Mouse (Mus musculus) right cerebral cortex, adult 18-20 months (tissue): Measurements from ENCODE around the gene Bmp2k.

Experiments used
- DNase-seq: peaks from one replicate; pipeline ENCODE4 v3.0.0; 2022; ENCODE audit warnings: mixed read lengths

Gene Bmp2k

GRCm38 (mm10) chr5:97110697-97111096 lies 113.2 kb downstream of the Bmp2k start:
- DNase-seq, result no peak

GRCm38 (mm10) chr5:97111207-97111910 lies 113.9 kb downstream of the Bmp2k start, which contains the start of gene Paqr3:
TSS of gene Paqr3 (minus strand) at chr5:97111596.
- DNase-seq, result peak; percentile 98

DNA sequence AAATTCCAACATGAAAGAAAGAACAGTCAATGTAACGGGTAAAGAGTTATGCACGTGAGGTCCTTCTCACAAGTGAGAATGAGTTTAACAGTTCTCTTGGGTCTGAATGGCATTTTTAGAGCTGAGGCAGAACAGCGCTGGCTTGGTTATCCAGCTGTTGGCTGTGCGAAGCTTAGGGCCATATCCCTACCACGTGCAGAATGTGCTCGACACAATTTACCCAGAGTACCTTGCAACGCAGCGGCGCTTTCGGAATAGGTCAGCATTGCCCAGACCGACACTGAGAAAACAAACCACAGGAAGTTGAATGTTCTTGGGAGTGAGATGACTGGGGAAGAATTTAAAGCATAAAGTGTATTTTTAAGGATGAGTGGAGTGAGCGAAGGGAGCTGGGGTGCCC lies 127.5 kb downstream of the Bmp2k start:
- DNase-seq, result no peak

DNA sequence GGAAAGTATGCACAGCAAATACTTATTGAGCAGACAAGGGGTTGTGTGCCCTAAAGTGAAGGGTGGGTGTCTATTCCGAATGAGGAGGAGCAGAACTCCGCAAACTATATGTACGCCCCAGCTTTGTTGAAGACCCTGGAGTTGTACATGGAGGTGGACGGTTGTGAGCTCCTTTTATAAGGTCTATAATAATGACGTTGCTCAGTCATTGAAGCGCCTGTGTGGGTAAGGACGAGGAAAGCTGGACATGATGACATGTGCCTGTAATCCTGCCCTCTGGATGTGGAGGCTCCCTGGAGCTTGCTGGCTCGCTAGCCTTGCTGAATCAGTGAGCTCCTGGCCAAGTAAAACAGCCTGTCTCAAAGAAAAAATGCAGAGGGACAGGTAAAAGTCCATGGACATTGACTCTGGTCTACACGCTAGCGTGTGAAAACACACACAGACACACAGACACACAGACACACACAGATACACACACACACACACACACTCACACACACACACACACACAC lies 128.0 kb downstream of the Bmp2k start:
- no peak for DNase-seq

DNA sequence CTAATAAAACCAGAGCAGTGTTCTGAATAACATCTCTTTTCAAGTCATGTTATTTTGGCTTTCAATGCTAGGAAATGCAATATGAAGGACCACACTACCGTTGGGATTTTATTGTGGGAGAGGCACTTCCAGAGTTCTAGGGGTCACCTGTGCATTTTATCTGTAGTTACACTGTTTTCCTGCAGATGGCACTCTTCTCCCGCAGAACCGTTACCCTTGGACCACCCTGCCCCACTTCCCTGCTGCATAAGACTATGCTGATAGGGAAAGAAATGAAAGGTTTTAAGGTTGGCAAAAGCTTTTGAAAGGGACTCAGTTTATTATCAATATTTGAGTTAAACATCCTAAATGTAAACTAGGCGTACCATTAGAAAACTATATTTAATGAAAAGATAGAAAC lies 128.5 kb downstream of the Bmp2k start:
- DNase-seq, result peak; percentile 27

DNA sequence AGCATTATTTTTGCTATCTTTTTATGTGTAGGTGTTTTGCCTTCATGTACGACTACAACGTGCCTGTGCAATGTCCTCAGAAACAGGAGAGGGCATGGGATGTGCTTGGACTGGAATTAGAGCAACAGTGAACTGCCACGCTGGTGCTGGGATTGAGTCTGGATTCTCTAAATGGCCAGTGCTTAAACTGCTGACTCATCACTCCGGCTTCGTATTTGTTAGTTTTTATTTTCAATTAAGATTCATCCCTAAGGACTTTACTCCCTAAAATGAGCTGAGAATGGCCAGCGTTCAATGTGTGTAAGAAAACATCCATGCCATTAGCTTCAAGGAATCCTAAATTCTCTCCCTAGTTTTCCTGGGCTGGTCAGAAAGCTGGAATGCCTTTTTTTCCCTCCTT lies 129.8 kb downstream of the Bmp2k start:
- DNase-seq, result no peak

DNA sequence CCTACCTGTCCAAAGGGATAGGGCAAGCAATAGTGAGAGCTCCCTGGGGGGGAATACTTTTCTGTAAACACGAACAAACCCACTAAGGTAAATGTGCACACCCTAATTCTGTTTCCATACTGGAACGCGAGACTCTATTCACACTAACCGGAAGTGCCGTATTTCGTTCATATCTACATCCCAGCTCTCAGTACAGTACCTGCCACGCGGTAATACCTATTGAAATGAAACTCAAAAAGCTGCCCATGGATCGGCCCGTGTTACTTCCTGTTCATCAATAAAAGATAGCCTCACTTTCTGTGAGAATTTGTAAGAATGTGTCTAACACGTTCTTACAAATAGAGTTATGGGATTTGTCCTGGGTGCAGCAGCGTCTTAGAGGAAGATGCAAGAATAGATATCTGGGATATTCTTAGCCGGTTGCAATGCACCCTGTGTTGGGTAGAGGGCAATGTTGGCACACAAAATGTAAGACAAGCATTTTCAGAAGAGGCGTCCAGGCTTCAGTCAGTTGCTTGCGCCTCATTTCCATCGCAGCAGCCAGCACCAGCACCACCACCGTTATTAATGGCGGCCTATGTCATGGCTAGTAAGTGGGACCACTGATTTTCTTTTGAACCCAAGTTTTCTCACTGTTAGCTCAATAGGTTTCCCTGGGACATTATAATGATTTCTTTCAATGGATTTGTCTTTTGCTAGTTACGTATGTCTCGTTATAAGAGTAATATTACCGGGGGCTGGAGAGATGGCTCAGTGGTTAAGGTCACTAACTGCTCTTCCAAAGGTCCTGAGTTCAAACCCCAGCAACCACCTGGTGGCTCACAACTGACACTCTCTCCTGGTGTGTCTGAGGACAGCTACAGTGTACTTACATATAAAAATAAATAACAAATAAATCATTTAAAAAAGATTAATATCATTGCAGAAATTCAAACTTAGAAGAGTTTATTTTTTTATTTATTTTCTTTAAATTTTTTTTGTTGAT lies 131.0 kb downstream of the Bmp2k start:
- DNase-seq, result peak; percentile 71

GRCm38 (mm10) chr5:97129589-97129988 lies 132.1 kb downstream of the Bmp2k start:
- no peak for DNase-seq

- no peak for DNase-seq
These were observed 137.8 kb downstream of the Bmp2k start for GRCm38 (mm10) chr5:97135331-97135730.
